26 mouse cellular contexts compared by ENCODE assay signal in genomic region chr12:38388243-38388642, GRCm38 (mm10).
DNase-seq lines count a peak whose midpoint lies in the region; ATAC-seq and TF ChIP-seq lines count a peak whose summit lies in the region.
"Had no signal": no experiment of that assay in that cellular context is flagged by ENCODE, and none has a peak within 500 bp of the region (broad histone marks: within the 10 kb centered on the region; RNA-seq: fewer than 3 reads in every experiment).

No protein-coding gene starts in this region.

- H3K4me1 ChIP-seq in embryonic facial prominence, embryonic 14.5 days (ENCODE audit: control insufficient read depth, insufficient read depth, low read length), result no peaks in the 10 kb centered on the region
- H3K4me1 ChIP-seq in embryonic facial prominence, embryonic 10.5 days, result no peaks in the 10 kb centered on the region
- 0 out of 2 replicates have a peak, but pooled peaks cover 4% of the 10 kb centered on the region for H3K4me1 ChIP-seq in lung, embryonic 14.5 days (ENCODE audit: insufficient read depth)
- no peaks in the 10 kb centered on the region for H3K4me1 ChIP-seq in lung, postnatal 0 days (ENCODE audit: insufficient read depth, low read depth, low read length)
- no peaks in the 10 kb centered on the region for H3K4me1 ChIP-seq in intestine, embryonic 16.5 days (ENCODE audit: control insufficient read depth, insufficient read depth, low read length)
- no peaks in the 10 kb centered on the region for H3K4me1 ChIP-seq in midbrain, embryonic 10.5 days
- H3K4me1 ChIP-seq: embryonic facial prominence, embryonic 15.5 days; hindbrain, embryonic 12.5 days; hindbrain, embryonic 15.5 days had no signal

- H3K4me3 ChIP-seq in embryonic facial prominence, embryonic 14.5 days (ENCODE audit: low read depth, low read length), result no peak overlapping the region
- no peak overlapping the region for H3K4me3 ChIP-seq in embryonic facial prominence, embryonic 10.5 days
- no peak overlapping the region for H3K4me3 ChIP-seq in lung, embryonic 14.5 days (ENCODE audit: low read depth, low read length)
- H3K4me3 ChIP-seq in lung, postnatal 0 days (ENCODE audit: low read depth, low read length), result no peak overlapping the region
- H3K4me3 ChIP-seq in intestine, embryonic 16.5 days (ENCODE audit: low read length), result no peak overlapping the region
- no peak overlapping the region for H3K4me3 ChIP-seq in midbrain, embryonic 10.5 days
- H3K4me3 ChIP-seq: embryonic facial prominence, embryonic 15.5 days; gastrocnemius, adult 2 months; hindbrain, embryonic 12.5 days; hindbrain, embryonic 15.5 days had no signal

- H3K36me3 ChIP-seq in embryonic facial prominence, embryonic 14.5 days (ENCODE audit: control insufficient read depth, insufficient read depth, low read length), result no peaks in the 10 kb centered on the region
- H3K36me3 ChIP-seq in embryonic facial prominence, embryonic 10.5 days (replicated peaks), result no peaks in the 10 kb centered on the region
- H3K36me3 ChIP-seq in lung, embryonic 14.5 days (ENCODE audit: insufficient read depth), result no peaks in the 10 kb centered on the region
- no peaks in the 10 kb centered on the region for H3K36me3 ChIP-seq in lung, postnatal 0 days (ENCODE audit: insufficient read depth, low read length)
- no peaks in the 10 kb centered on the region for H3K36me3 ChIP-seq in intestine, embryonic 16.5 days (ENCODE audit: control insufficient read depth, insufficient read depth, low read length)
- H3K36me3 ChIP-seq in midbrain, embryonic 10.5 days, result no peaks in the 10 kb centered on the region
- H3K36me3 ChIP-seq: embryonic facial prominence, embryonic 15.5 days; G1E; hindbrain, embryonic 12.5 days; hindbrain, embryonic 15.5 days had no signal

- 66% methylated on average over 5 of the region's 5 CpGs for WGBS in embryonic facial prominence, embryonic 14.5 days
- 83% methylated on average over 5 of the region's 5 CpGs for WGBS in embryonic facial prominence, embryonic 10.5 days
- WGBS in lung, embryonic 14.5 days, result 29% methylated on average over 5 of the region's 5 CpGs
- whole genome bisulfite sequencing in lung, postnatal 0 days, result 30% methylated on average over 5 of the region's 5 CpGs
- WGBS in intestine, embryonic 16.5 days, result 32% methylated on average over 5 of the region's 5 CpGs
- WGBS in midbrain, embryonic 10.5 days, result 89% methylated on average over 5 of the region's 5 CpGs

- no peak overlapping the region for H3K4me2 ChIP-seq in embryonic facial prominence, embryonic 14.5 days (ENCODE audit: low read depth, low read length)
- H3K4me2 ChIP-seq in lung, embryonic 14.5 days, result no peak overlapping the region
- no peak overlapping the region for H3K4me2 ChIP-seq in lung, postnatal 0 days (replicated peaks; ENCODE audit: low read depth, low read length)
- no peak overlapping the region for H3K4me2 ChIP-seq in intestine, embryonic 16.5 days (ENCODE audit: low read depth, low read length)
- H3K4me2 ChIP-seq: embryonic facial prominence, embryonic 15.5 days; heart, embryonic 11.5 days; hindbrain, embryonic 12.5 days; hindbrain, embryonic 15.5 days had no signal

- no peak for TF ChIP-seq CTCF in lung, embryonic 14.5 days (IDR thresholded peaks at IDR 0.05; ENCODE audit: low read depth)
- TF ChIP-seq CTCF in lung, postnatal 0 days (IDR thresholded peaks at IDR 0.05), result no peak

- peak; percentile 3 for DNase-seq in embryonic facial prominence, embryonic 14.5 days (ENCODE audit: low spot score)
- no peak for DNase-seq in embryonic facial prominence, embryonic 10.5 days (ENCODE audit: low spot score)
- DNase-seq in lung, embryonic 14.5 days, result peak; percentile 24
- DNase-seq in lung, postnatal 0 days (ENCODE audit: low spot score), result no peak
- DNase-seq in midbrain, embryonic 10.5 days (ENCODE audit: low spot score), result no peak
- DNase-seq: adrenal gland, postnatal 10 days; adrenal gland, postnatal 36 days; B cell, adult 2 months; cerebellum, adult 11 months; cerebellum, adult 2 months; cerebellum, postnatal 10 days; cerebellum, postnatal 36 days; embryo, embryonic 11 days; forebrain, postnatal 0 days; gastrocnemius, adult 2 months; gastrocnemius, postnatal 14 days; heart, adult 11 months had no signal

- no peak for TF ChIP-seq EP300 in lung, postnatal 0 days (IDR thresholded peaks at IDR 0.05)

- no peaks in the 10 kb centered on the region for H3K27me3 ChIP-seq in embryonic facial prominence, embryonic 14.5 days (replicated peaks; ENCODE audit: control insufficient read depth, insufficient read depth, low read length)
- no peaks in the 10 kb centered on the region for H3K27me3 ChIP-seq in embryonic facial prominence, embryonic 10.5 days (replicated peaks; ENCODE audit: low read depth, poor library complexity, severe bottlenecking)
- H3K27me3 ChIP-seq in lung, embryonic 14.5 days (ENCODE audit: insufficient read depth, low read length), result no peaks in the 10 kb centered on the region
- H3K27me3 ChIP-seq in lung, postnatal 0 days (replicated peaks; ENCODE audit: insufficient read depth, low read length), result no peaks in the 10 kb centered on the region
- H3K27me3 ChIP-seq in intestine, embryonic 16.5 days (replicated peaks; ENCODE audit: control insufficient read depth, insufficient read depth, low read length), result no peaks in the 10 kb centered on the region
- no peaks in the 10 kb centered on the region for H3K27me3 ChIP-seq in midbrain, embryonic 10.5 days (ENCODE audit: low read depth, poor library complexity, severe bottlenecking)
- H3K27me3 ChIP-seq: CH12.LX; embryonic facial prominence, embryonic 15.5 days; hindbrain, embryonic 12.5 days; hindbrain, embryonic 15.5 days; Patski had no signal

- no peak overlapping the region for H3K9ac ChIP-seq in embryonic facial prominence, embryonic 14.5 days (ENCODE audit: low read depth, low read length)
- no peak overlapping the region for H3K9ac ChIP-seq in lung, embryonic 14.5 days
- H3K9ac ChIP-seq in lung, postnatal 0 days (replicated peaks; ENCODE audit: low read depth), result no peak overlapping the region
- H3K9ac ChIP-seq in intestine, embryonic 16.5 days (ENCODE audit: low read depth, low read length), result no peak overlapping the region
- H3K9ac ChIP-seq: embryonic facial prominence, embryonic 15.5 days; forebrain, postnatal 0 days; hindbrain, embryonic 12.5 days; hindbrain, embryonic 15.5 days had no signal

- no peak for ATAC-seq in embryonic facial prominence, embryonic 14.5 days (ENCODE audit: low read depth)
- ATAC-seq in lung, embryonic 14.5 days (ENCODE audit: insufficient read depth), result no peak
- ATAC-seq in lung, postnatal 0 days, result no peak
- peak; percentile 87 for ATAC-seq in intestine, embryonic 16.5 days
- ATAC-seq: forebrain, embryonic 14.5 days; forebrain, postnatal 0 days; Patski had no signal

- no peaks in the 10 kb centered on the region for H3K9me3 ChIP-seq in embryonic facial prominence, embryonic 14.5 days (ENCODE audit: control insufficient read depth, low read length)
- no peaks in the 10 kb centered on the region for H3K9me3 ChIP-seq in embryonic facial prominence, embryonic 10.5 days
- no peaks in the 10 kb centered on the region for H3K9me3 ChIP-seq in lung, embryonic 14.5 days (ENCODE audit: low read depth, low read length)
- no peaks in the 10 kb centered on the region for H3K9me3 ChIP-seq in lung, postnatal 0 days (ENCODE audit: low read length)
- no peaks in the 10 kb centered on the region for H3K9me3 ChIP-seq in intestine, embryonic 16.5 days (ENCODE audit: control insufficient read depth, low read length)
- H3K9me3 ChIP-seq in midbrain, embryonic 10.5 days (replicated peaks), result no peaks in the 10 kb centered on the region
- H3K9me3 ChIP-seq: embryonic facial prominence, embryonic 15.5 days; hindbrain, embryonic 12.5 days; hindbrain, embryonic 15.5 days had no signal

- H3K27ac ChIP-seq in embryonic facial prominence, embryonic 14.5 days (replicated peaks; ENCODE audit: low read depth, low read length), result no peak overlapping the region
- no peak overlapping the region for H3K27ac ChIP-seq in embryonic facial prominence, embryonic 10.5 days (replicated peaks)
- H3K27ac ChIP-seq in lung, embryonic 14.5 days (ENCODE audit: low read depth), result no peak overlapping the region
- H3K27ac ChIP-seq in lung, postnatal 0 days (ENCODE audit: low read length), result no peak overlapping the region
- H3K27ac ChIP-seq in intestine, embryonic 16.5 days (ENCODE audit: low read length), result no peak overlapping the region
- no peak overlapping the region for H3K27ac ChIP-seq in midbrain, embryonic 10.5 days (replicated peaks)
- H3K27ac ChIP-seq: embryonic facial prominence, embryonic 15.5 days; gastrocnemius, adult 2 months; hindbrain, embryonic 12.5 days; hindbrain, embryonic 15.5 days had no signal

Comparison
In these comparisons a context has a peak if more than half of its experiments do, and no peak if none do; other contexts are left out.
1. DNase-seq: peak in embryonic facial prominence, embryonic 14.5 days (single experiment) and lung, embryonic 14.5 days (single experiment); none in embryonic facial prominence, embryonic 10.5 days (single experiment), lung, postnatal 0 days (single experiment) and midbrain, embryonic 10.5 days (single experiment).